Mouse (Mus musculus): Measurements from ENCODE around the gene Cit. TPM values are rescaled to one million over a fixed set of nuclear protein-coding genes. Genes with fewer than 3 reads are reported as not detected.

Cit gene
- polyA plus RNA-seq, 1 experiment from 2014 or later: 25.3 TPM

DNA sequence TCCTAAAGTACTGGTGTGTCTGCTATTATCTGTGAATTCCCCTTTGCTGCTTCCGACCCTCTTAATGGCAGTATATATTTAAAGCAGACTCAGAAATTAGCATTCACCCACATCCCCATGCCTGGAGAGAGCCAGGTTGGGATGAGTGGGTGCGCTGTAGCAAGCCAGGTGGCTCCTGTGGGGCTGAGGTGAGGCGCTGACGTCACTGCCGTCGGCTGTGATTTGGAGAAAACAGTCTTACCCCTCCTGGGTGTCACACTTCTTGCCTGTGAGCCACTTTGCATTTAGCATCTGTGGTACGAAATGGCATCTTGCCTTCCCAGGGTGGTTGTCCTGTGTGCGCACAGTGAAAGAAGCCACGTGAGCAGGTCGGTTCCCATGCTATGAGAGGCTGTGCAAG, 26.1 kb downstream of the Cit start:
- 91% methylated on average over 10 of the region's 10 CpGs for WGBS
- Histone ChIP-seq H3K4me1 (ENCODE audit: control insufficient read depth, insufficient read depth, low read length) (no peaks in the 10 kb centered on the region), H3K27ac (replicated peaks; ENCODE audit: low read depth, low read length) (no peak overlapping the region), H3K9me3 (replicated peaks; ENCODE audit: control insufficient read depth, low read length) (no peaks in the 10 kb centered on the region), H3K4me2 (ENCODE audit: low read depth, low read length) (no peak overlapping the region), H3K9ac (replicated peaks; ENCODE audit: low read length) (no peak overlapping the region), H3K4me3 (ENCODE audit: low read depth, low read length) (no peak overlapping the region), H3K27me3 (ENCODE audit: control insufficient read depth, insufficient read depth, low read length) (no peaks in the 10 kb centered on the region), H3K36me3 (replicated peaks; ENCODE audit: control insufficient read depth, insufficient read depth, low read depth, low read length) (0 out of 2 replicates have a peak, but pooled peaks cover 2% of the 10 kb centered on the region)
- DNase-seq (ENCODE audit: low spot score): no peak
- no peak for ATAC-seq (replicated peaks; ENCODE audit: insufficient number of reproducible peaks, low FRiP score, low TSS enrichment, low read depth)

DNA sequence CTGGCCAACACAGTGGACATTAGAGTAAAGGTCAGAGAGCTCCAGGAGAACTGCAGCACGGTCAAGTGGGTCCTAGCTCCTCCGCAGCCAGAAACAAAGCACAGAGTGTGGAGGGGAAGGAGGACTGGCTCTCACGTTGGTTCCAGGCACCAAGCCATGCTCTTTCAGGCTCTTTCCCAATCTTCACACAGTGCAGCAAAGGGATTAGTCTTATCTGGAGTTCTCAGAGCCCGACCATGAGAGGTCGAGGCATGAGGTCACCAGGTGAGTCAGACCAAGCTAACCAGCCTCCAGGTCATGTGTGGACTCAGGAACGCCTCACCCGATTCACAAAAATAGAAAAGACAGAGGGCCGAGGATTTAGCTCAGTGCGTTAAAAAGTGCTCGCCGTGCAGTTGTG, 27.0 kb downstream of the Cit start:
- Histone ChIP-seq H3K27me3 (ENCODE audit: control insufficient read depth, insufficient read depth, low read length) (no peaks in the 10 kb centered on the region), H3K36me3 (replicated peaks; ENCODE audit: control insufficient read depth, insufficient read depth, low read depth, low read length) (0 out of 2 replicates have a peak, but pooled peaks cover 2% of the 10 kb centered on the region), H3K4me3 (ENCODE audit: low read depth, low read length) (no peak overlapping the region), H3K9ac (replicated peaks; ENCODE audit: low read length) (no peak overlapping the region), H3K4me1 (ENCODE audit: control insufficient read depth, insufficient read depth, low read length) (no peaks in the 10 kb centered on the region), H3K4me2 (ENCODE audit: low read depth, low read length) (no peak overlapping the region), H3K9me3 (replicated peaks; ENCODE audit: control insufficient read depth, low read length) (no peaks in the 10 kb centered on the region), H3K27ac (replicated peaks; ENCODE audit: low read depth, low read length) (no peak overlapping the region)
- DNase-seq (ENCODE audit: low spot score) (no peak), ATAC-seq (replicated peaks; ENCODE audit: insufficient number of reproducible peaks, low FRiP score, low TSS enrichment, low read depth) (no peak)
- WGBS: 91% methylated on average over 11 of the region's 11 CpGs

DNA sequence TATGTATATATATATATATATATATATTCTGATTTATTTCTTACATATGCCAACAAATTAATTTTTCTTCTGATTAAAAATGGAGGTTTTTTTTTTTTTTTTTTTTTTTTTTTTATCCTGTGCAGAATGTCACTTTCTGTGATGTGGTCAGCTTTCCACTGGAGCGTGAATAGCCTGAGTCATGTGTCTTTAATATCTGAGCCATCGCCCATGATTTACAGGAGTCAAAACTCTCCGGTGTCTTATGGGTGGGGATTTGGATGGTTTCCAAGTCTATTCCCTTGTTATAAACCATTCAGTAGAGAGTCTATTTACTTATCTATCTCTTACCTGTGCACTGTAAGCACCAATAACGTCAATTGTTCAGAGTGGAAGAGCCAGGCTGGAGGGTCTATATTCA, 27.9 kb downstream of the Cit start:
- H3K9me3 ChIP-seq (replicated peaks; ENCODE audit: control insufficient read depth, low read length): no peaks in the 10 kb centered on the region

DNA sequence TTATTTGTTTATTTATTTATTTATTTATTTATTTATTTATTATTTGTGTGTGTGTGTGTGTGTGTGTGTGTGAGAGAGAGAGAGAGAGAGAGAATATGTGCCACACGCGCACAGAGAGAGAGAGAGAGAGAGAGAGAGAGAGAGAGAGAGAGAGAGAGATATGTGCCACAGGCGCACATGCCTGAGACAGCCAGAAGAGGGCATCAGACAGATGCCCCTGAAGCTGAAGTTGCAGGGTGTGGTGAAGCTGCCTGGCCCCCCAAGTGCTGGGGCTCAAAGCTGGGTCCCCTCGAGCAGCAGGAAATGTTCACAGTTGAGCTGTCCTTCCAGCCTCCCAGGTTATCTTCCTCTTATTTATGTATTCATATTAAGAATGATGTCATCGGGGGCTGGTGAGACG, 32.3 kb downstream of the Cit start:
- 96% methylated on average over 6 of the region's 6 CpGs for WGBS

More for the DNA sequence above, 27.9 kb downstream of the Cit start:
- no peaks in the 10 kb centered on the region for H3K4me1 ChIP-seq (ENCODE audit: control insufficient read depth, insufficient read depth, low read length)
- H3K36me3 ChIP-seq (replicated peaks; ENCODE audit: control insufficient read depth, insufficient read depth, low read depth, low read length): 0 out of 2 replicates have a peak, but pooled peaks cover 2% of the 10 kb centered on the region
- H3K4me3 ChIP-seq (ENCODE audit: low read depth, low read length): no peak overlapping the region
- ATAC-seq (replicated peaks; ENCODE audit: insufficient number of reproducible peaks, low FRiP score, low TSS enrichment, low read depth) (no peak), DNase-seq (ENCODE audit: low spot score) (no peak)
- WGBS: 91% methylated on average over 4 of the region's 4 CpGs
- no peak overlapping the region for H3K4me2 ChIP-seq (ENCODE audit: low read depth, low read length)
- no peaks in the 10 kb centered on the region for H3K27me3 ChIP-seq (ENCODE audit: control insufficient read depth, insufficient read depth, low read length)
- no peak overlapping the region for H3K27ac ChIP-seq (replicated peaks; ENCODE audit: low read depth, low read length)
- no peak overlapping the region for H3K9ac ChIP-seq (replicated peaks; ENCODE audit: low read length)

DNA sequence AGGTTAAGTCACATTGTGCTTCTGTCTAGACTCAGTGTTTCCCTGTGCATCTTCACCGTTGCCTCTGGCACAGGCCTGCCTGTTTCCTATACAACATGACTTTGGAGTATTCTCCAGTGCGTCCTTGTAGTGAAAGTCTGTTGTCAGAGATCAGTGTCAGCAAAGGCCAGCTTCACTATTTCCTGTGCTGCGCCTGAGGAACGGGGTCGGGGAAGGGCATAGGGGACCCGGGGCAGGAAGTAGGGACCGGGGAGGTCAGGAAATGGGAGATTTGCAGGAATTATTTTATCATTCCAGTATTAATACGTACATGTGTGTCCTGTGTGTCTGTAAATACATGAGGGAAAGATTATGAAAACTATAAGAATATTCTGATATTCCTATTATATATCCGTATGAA, 37.1 kb downstream of the Cit start:
- no peaks in the 10 kb centered on the region for H3K36me3 ChIP-seq (replicated peaks; ENCODE audit: control insufficient read depth, insufficient read depth, low read depth, low read length)
- DNase-seq (ENCODE audit: low spot score) (no peak), ATAC-seq (replicated peaks; ENCODE audit: insufficient number of reproducible peaks, low FRiP score, low TSS enrichment, low read depth) (no peak)
- H3K4me3 ChIP-seq (ENCODE audit: low read depth, low read length): no peak overlapping the region
- H3K4me1 ChIP-seq (ENCODE audit: control insufficient read depth, insufficient read depth, low read length): no peaks in the 10 kb centered on the region
- H3K4me2 ChIP-seq (ENCODE audit: low read depth, low read length): no peak overlapping the region
- 54% methylated on average over 9 of the region's 9 CpGs for WGBS
- H3K27ac ChIP-seq (replicated peaks; ENCODE audit: low read depth, low read length): no peak overlapping the region
- no peaks in the 10 kb centered on the region for H3K9me3 ChIP-seq (replicated peaks; ENCODE audit: control insufficient read depth, low read length)
- H3K9ac ChIP-seq (replicated peaks; ENCODE audit: low read length): no peak overlapping the region
- H3K27me3 ChIP-seq (ENCODE audit: control insufficient read depth, insufficient read depth, low read length): no peaks in the 10 kb centered on the region

More for the DNA sequence above, 32.3 kb downstream of the Cit start:
- no peaks in the 10 kb centered on the region for H3K4me1 ChIP-seq (ENCODE audit: control insufficient read depth, insufficient read depth, low read length)
- no peak overlapping the region for H3K9ac ChIP-seq (replicated peaks; ENCODE audit: low read length)
- H3K4me2 ChIP-seq (ENCODE audit: low read depth, low read length): no peak overlapping the region
- DNase-seq (ENCODE audit: low spot score): no peak
- no peak overlapping the region for H3K4me3 ChIP-seq (ENCODE audit: low read depth, low read length)
- H3K9me3 ChIP-seq (replicated peaks; ENCODE audit: control insufficient read depth, low read length): no peaks in the 10 kb centered on the region
- no peak overlapping the region for H3K27ac ChIP-seq (replicated peaks; ENCODE audit: low read depth, low read length)
- ATAC-seq (replicated peaks; ENCODE audit: insufficient number of reproducible peaks, low FRiP score, low TSS enrichment, low read depth): no peak
- no peaks in the 10 kb centered on the region for H3K27me3 ChIP-seq (ENCODE audit: control insufficient read depth, insufficient read depth, low read length)
- 0 out of 2 replicates have a peak, but pooled peaks cover 2% of the 10 kb centered on the region for H3K36me3 ChIP-seq (replicated peaks; ENCODE audit: control insufficient read depth, insufficient read depth, low read depth, low read length)

DNA sequence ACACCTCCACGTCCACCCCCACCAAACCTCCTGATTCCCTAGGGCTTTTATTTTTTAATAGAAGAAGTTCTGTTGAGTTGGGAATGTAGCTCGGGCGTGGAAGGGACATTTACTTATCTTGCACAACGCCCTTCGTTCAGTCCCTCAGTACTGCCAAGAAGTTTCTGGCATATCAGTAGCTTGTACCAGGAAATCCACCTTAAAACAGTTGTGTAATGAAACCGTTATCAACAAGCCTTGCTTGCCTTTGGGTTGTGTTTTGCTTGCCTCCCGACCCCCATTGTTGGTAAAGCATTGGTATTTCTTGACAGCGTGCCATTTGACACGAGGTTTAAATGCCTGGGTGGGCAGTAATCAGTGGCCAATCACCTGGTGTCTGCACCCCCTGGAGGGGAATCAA, 39.4 kb downstream of the Cit start:
- H3K9me3 ChIP-seq (replicated peaks; ENCODE audit: control insufficient read depth, low read length): no peaks in the 10 kb centered on the region
- ATAC-seq (replicated peaks; ENCODE audit: insufficient number of reproducible peaks, low FRiP score, low TSS enrichment, low read depth): no peak
- no peaks in the 10 kb centered on the region for H3K4me1 ChIP-seq (ENCODE audit: control insufficient read depth, insufficient read depth, low read length)
- H3K27ac ChIP-seq (replicated peaks; ENCODE audit: low read depth, low read length): no peak overlapping the region
- no peak for DNase-seq (ENCODE audit: low spot score)
- peaks cover 4% of the 10 kb centered on the region for H3K36me3 ChIP-seq (replicated peaks; ENCODE audit: control insufficient read depth, insufficient read depth, low read depth, low read length)
- H3K9ac ChIP-seq (replicated peaks; ENCODE audit: low read length): no peak overlapping the region
- 91% methylated on average over 9 of the region's 9 CpGs for WGBS
- H3K4me3 ChIP-seq (ENCODE audit: low read depth, low read length): no peak overlapping the region
- H3K27me3 ChIP-seq (ENCODE audit: control insufficient read depth, insufficient read depth, low read length): no peaks in the 10 kb centered on the region
- H3K4me2 ChIP-seq (ENCODE audit: low read depth, low read length): no peak overlapping the region

DNA sequence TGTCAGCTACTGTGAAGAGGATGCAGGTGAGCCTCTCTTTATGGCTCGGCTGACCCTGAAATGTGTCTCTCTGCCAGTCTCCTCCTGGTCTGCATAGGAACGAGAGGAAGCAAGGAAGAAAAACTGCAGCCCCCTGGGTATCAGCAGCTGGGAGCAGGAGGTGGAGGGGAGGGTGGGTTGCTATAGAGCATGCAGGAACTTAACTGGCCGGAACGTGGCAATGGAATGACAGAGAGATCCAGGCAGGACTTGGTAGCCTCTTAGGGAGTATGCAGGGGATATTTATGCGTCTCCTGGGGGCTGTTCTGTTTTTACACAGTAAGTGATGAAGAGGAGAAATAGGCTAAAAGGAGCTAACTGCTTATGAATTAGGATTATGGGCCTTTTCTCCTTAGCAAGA, 48.7 kb downstream of the Cit start:
- WGBS: 78% methylated on average over 5 of the region's 5 CpGs
- H3K9ac ChIP-seq (replicated peaks; ENCODE audit: low read length): no peak overlapping the region
- H3K4me1 ChIP-seq (ENCODE audit: control insufficient read depth, insufficient read depth, low read length): no peaks in the 10 kb centered on the region
- H3K4me3 ChIP-seq (ENCODE audit: low read depth, low read length): no peak overlapping the region
- DNase-seq (ENCODE audit: low spot score) (no peak), ATAC-seq (replicated peaks; ENCODE audit: insufficient number of reproducible peaks, low FRiP score, low TSS enrichment, low read depth) (no peak)
- no peaks in the 10 kb centered on the region for H3K9me3 ChIP-seq (replicated peaks; ENCODE audit: control insufficient read depth, low read length)
- H3K27me3 ChIP-seq (ENCODE audit: control insufficient read depth, insufficient read depth, low read length): no peaks in the 10 kb centered on the region
- H3K27ac ChIP-seq (replicated peaks; ENCODE audit: low read depth, low read length): no peak overlapping the region
- H3K36me3 ChIP-seq (replicated peaks; ENCODE audit: control insufficient read depth, insufficient read depth, low read depth, low read length): no peaks in the 10 kb centered on the region
- no peak overlapping the region for H3K4me2 ChIP-seq (ENCODE audit: low read depth, low read length)

DNA sequence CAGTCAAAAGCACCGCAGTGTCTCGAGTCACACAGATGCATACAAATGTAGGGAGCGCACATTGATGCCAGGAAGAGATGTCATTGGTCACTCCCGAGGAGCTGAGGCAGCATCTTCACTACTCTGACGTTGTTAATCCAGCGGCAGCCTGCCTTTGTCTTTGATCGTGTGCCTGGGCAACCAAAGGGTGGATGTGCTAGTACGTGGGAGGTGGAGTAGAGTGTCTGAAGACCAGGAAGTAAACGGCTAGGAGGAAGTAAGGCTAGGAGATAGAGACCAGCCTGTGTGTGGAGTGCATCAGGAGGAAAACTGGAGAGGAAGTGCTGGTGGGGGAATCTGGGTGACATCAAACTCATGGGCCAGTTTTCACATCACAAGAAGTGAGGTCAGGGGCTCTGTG, 52.0 kb downstream of the Cit start:
- no peaks in the 10 kb centered on the region for H3K9me3 ChIP-seq (replicated peaks; ENCODE audit: control insufficient read depth, low read length)
- no peak overlapping the region for H3K4me3 ChIP-seq (ENCODE audit: low read depth, low read length)
- H3K9ac ChIP-seq (replicated peaks; ENCODE audit: low read length): no peak overlapping the region
- H3K4me2 ChIP-seq (ENCODE audit: low read depth, low read length): no peak overlapping the region
- H3K27me3 ChIP-seq (ENCODE audit: control insufficient read depth, insufficient read depth, low read length): no peaks in the 10 kb centered on the region
- H3K4me1 ChIP-seq (ENCODE audit: control insufficient read depth, insufficient read depth, low read length): no peaks in the 10 kb centered on the region
- no peaks in the 10 kb centered on the region for H3K36me3 ChIP-seq (replicated peaks; ENCODE audit: control insufficient read depth, insufficient read depth, low read depth, low read length)
- WGBS: 78% methylated on average over 9 of the region's 9 CpGs
- H3K27ac ChIP-seq (replicated peaks; ENCODE audit: low read depth, low read length): no peak overlapping the region
- ATAC-seq (replicated peaks; ENCODE audit: insufficient number of reproducible peaks, low FRiP score, low TSS enrichment, low read depth) (no peak), DNase-seq (ENCODE audit: low spot score) (no peak)
